Mouse (Mus musculus): ENCODE data around the gene Frmpd2. TPM values are rescaled to one million over a fixed set of nuclear protein-coding genes. Genes with fewer than 3 reads are reported as not detected.

Gene Frmpd2
- total RNA-seq, 1 experiment, result not detected

DNA sequence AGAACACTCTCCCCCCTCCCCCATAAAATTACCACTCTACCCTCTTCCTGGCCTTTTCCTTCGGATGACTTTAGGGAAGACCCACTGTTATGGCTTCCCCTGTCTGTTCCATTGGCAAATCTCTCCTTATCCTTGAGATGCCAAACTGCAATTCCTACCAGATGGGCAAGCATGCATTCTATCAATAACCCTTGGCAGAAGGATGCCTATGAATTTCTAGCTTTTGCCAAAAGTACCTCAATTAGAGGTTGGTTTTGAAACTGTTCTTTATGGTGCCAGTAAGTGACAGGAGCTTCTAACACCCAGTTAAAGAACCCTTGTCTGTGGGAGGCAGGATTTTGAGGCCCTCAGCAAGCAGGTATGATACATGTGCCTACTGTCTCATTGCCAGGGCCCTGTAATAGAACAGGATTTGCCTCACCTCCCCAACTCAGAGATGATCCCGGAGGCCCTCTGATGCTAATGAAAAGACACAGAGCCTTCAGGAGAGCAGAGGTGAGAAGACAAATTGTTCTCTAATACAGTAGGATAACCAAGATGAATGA is 22.1 kb upstream of the Frmpd2 start:
- no peaks in the 10 kb centered on the region for H3K9me3 ChIP-seq (ENCODE audit: control insufficient read depth, insufficient read depth, low read depth, low read length)
- DNase-seq (ENCODE audit: low read depth, low spot score), result no peak
- H3K4me3 ChIP-seq (ENCODE audit: insufficient read depth in 1 of 2, low read depth in 1 of 2, low read length in 2 of 2, poor library complexity in 1 of 2, severe bottlenecking in 1 of 2), result no peak overlapping the region
- H3K27ac ChIP-seq (ENCODE audit: insufficient read depth, low read depth, low read length, poor library complexity, severe bottlenecking), result no peak overlapping the region
- no peak overlapping the region for H3K9ac ChIP-seq (ENCODE audit: insufficient read depth, low read depth, low read length, poor library complexity, severe bottlenecking)
- peaks cover 2% of the 10 kb centered on the region in 2 experiments; a peak in 2 of 4 replicates for H3K4me1 ChIP-seq (ENCODE audit: control insufficient read depth in 2 of 2, insufficient read depth in 2 of 2, low read length in 2 of 2, poor library complexity in 1 of 2)
- in situ Hi-C loops (cut with MboI; ENCODE audit: low sequenced_read_pairs in 2 of 2, unreplicated experiment in 2 of 2), result no loop called here
- TF ChIP-seq ZNF384 (IDR thresholded peaks at IDR 0.05; ENCODE audit: low read depth, low read length) (no peak), MAFK (IDR thresholded peaks at IDR 0.05; ENCODE audit: insufficient read depth, low read depth, low read length) (no peak), HCFC1 (IDR thresholded peaks at IDR 0.05; ENCODE audit: borderline replicate concordance, insufficient read depth, low read length) (no peak), CHD2 (IDR thresholded peaks at IDR 0.05; ENCODE audit: low read depth, low read length) (no peak), ZC3H11A (IDR thresholded peaks at IDR 0.05; ENCODE audit: borderline replicate concordance, low read depth, low read length) (no peak)
- H3K36me3 ChIP-seq (ENCODE audit: control insufficient read depth, insufficient read depth, low read length, poor library complexity, severe bottlenecking), result no peaks in the 10 kb centered on the region

- no peak overlapping the region for H3K9ac ChIP-seq (ENCODE audit: insufficient read depth, low read depth, low read length, poor library complexity, severe bottlenecking)
- TF ChIP-seq ZC3H11A (IDR thresholded peaks at IDR 0.05; ENCODE audit: borderline replicate concordance, low read depth, low read length) (no peak), ZNF384 (IDR thresholded peaks at IDR 0.05; ENCODE audit: low read depth, low read length) (no peak), MAFK (IDR thresholded peaks at IDR 0.05; ENCODE audit: insufficient read depth, low read depth, low read length) (no peak), CHD2 (IDR thresholded peaks at IDR 0.05; ENCODE audit: low read depth, low read length) (no peak), HCFC1 (IDR thresholded peaks at IDR 0.05; ENCODE audit: borderline replicate concordance, insufficient read depth, low read length) (no peak)
- H3K9me3 ChIP-seq (ENCODE audit: control insufficient read depth, insufficient read depth, low read depth, low read length), result no peaks in the 10 kb centered on the region
- no peak for DNase-seq (ENCODE audit: low read depth, low spot score)
- no peaks in the 10 kb centered on the region for H3K36me3 ChIP-seq (ENCODE audit: control insufficient read depth, insufficient read depth, low read length, poor library complexity, severe bottlenecking)
- H3K4me1 ChIP-seq (ENCODE audit: control insufficient read depth in 2 of 2, insufficient read depth in 2 of 2, low read length in 2 of 2, poor library complexity in 1 of 2), result peaks cover 2% of the 10 kb centered on the region in 2 experiments; a peak in 2 of 4 replicates
- H3K27ac ChIP-seq (ENCODE audit: insufficient read depth, low read depth, low read length, poor library complexity, severe bottlenecking), result no peak overlapping the region
- in situ Hi-C loops (cut with MboI; ENCODE audit: low sequenced_read_pairs in 2 of 2, unreplicated experiment in 2 of 2), result no loop called here
- no peak overlapping the region for H3K4me3 ChIP-seq (ENCODE audit: insufficient read depth in 1 of 2, low read depth in 1 of 2, low read length in 2 of 2, poor library complexity in 1 of 2, severe bottlenecking in 1 of 2)
These were observed 21.2 kb upstream of the Frmpd2 start for GRCm38 (mm10) chr14:33450331-33450730.

DNA sequence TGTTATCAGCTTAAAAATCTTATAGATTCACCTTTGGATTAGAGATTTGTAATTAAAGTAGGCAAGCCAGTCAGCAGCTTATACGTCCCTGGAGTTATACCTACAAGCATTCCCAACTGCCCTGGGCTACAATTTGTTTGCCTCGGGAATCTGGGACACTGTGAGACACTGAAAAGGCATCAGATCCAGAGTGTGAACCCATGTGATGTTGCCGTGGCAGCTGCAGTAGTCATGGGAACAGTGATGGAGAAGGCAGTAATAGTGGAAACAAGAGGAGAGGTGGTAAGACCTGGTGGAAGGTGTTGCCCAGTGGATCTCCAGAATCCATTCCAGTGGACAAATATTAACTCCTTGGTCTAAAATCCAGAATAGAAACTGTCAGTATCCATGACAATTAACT is 7.8 kb upstream of the Frmpd2 start:
- in situ Hi-C loops (cut with MboI; ENCODE audit: low sequenced_read_pairs in 2 of 2, unreplicated experiment in 2 of 2), result no loop called here
- H3K9ac ChIP-seq (ENCODE audit: insufficient read depth, low read depth, low read length, poor library complexity, severe bottlenecking), result no peak overlapping the region
- H3K9me3 ChIP-seq (ENCODE audit: control insufficient read depth, insufficient read depth, low read depth, low read length), result no peaks in the 10 kb centered on the region
- no peak overlapping the region for H3K27ac ChIP-seq (ENCODE audit: insufficient read depth, low read depth, low read length, poor library complexity, severe bottlenecking)
- TF ChIP-seq CHD2 (IDR thresholded peaks at IDR 0.05; ENCODE audit: low read depth, low read length), result no peak
- TF ChIP-seq ZC3H11A (IDR thresholded peaks at IDR 0.05; ENCODE audit: borderline replicate concordance, low read depth, low read length), result no peak
- TF ChIP-seq MAFK (IDR thresholded peaks at IDR 0.05; ENCODE audit: insufficient read depth, low read depth, low read length), result no peak
- no peak for TF ChIP-seq ZNF384 (IDR thresholded peaks at IDR 0.05; ENCODE audit: low read depth, low read length)
- TF ChIP-seq HCFC1 (IDR thresholded peaks at IDR 0.05; ENCODE audit: borderline replicate concordance, insufficient read depth, low read length), result no peak
- no peaks in the 10 kb centered on the region for H3K36me3 ChIP-seq (ENCODE audit: control insufficient read depth, insufficient read depth, low read length, poor library complexity, severe bottlenecking)
- H3K4me1 ChIP-seq (ENCODE audit: control insufficient read depth in 2 of 2, insufficient read depth in 2 of 2, low read length in 2 of 2, poor library complexity in 1 of 2), result no peaks in the 10 kb centered on the region
- no peak for DNase-seq (ENCODE audit: low read depth, low spot score)
- H3K4me3 ChIP-seq (ENCODE audit: insufficient read depth in 1 of 2, low read depth in 1 of 2, low read length in 2 of 2, poor library complexity in 1 of 2, severe bottlenecking in 1 of 2), result no peak overlapping the region

DNA sequence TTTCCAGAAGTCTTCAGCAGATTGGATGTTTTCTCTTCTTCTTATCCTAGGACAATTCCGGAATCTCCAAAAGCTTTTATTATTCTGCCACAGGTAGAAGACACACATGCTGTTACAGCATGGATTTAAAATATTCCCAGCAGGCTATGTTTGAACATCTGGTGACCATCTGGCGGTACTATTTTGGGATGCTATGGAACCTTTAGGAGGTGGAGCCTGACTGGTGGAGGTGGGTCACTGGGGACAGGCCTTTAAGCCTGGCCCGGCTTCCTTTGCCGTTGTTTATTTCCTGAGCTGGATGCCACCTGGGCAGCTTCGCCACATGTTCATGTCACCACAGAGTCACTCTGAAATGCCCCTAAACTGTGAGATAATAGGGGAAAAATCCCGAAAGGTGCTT is 3.7 kb upstream of the Frmpd2 start:
- H3K27ac ChIP-seq (ENCODE audit: insufficient read depth, low read depth, low read length, poor library complexity, severe bottlenecking), result no peak overlapping the region
- no peaks in the 10 kb centered on the region for H3K4me1 ChIP-seq (ENCODE audit: control insufficient read depth in 2 of 2, insufficient read depth in 2 of 2, low read length in 2 of 2, poor library complexity in 1 of 2)
- H3K36me3 ChIP-seq (ENCODE audit: control insufficient read depth, insufficient read depth, low read length, poor library complexity, severe bottlenecking), result no peaks in the 10 kb centered on the region
- no peak for DNase-seq (ENCODE audit: low read depth, low spot score)
- no peak overlapping the region for H3K4me3 ChIP-seq (ENCODE audit: insufficient read depth in 1 of 2, low read depth in 1 of 2, low read length in 2 of 2, poor library complexity in 1 of 2, severe bottlenecking in 1 of 2)
- in situ Hi-C loops (cut with MboI; ENCODE audit: low sequenced_read_pairs in 2 of 2, unreplicated experiment in 2 of 2), result no loop called here
- TF ChIP-seq MAFK (IDR thresholded peaks at IDR 0.05; ENCODE audit: insufficient read depth, low read depth, low read length), result no peak
- no peak for TF ChIP-seq ZC3H11A (IDR thresholded peaks at IDR 0.05; ENCODE audit: borderline replicate concordance, low read depth, low read length)
- no peak for TF ChIP-seq CHD2 (IDR thresholded peaks at IDR 0.05; ENCODE audit: low read depth, low read length)
- no peak for TF ChIP-seq HCFC1 (IDR thresholded peaks at IDR 0.05; ENCODE audit: borderline replicate concordance, insufficient read depth, low read length)
- TF ChIP-seq ZNF384 (IDR thresholded peaks at IDR 0.05; ENCODE audit: low read depth, low read length), result no peak
- no peaks in the 10 kb centered on the region for H3K9me3 ChIP-seq (ENCODE audit: control insufficient read depth, insufficient read depth, low read depth, low read length)
- no peak overlapping the region for H3K9ac ChIP-seq (ENCODE audit: insufficient read depth, low read depth, low read length, poor library complexity, severe bottlenecking)
